15 mouse cellular contexts compared by ENCODE assay signal in genomic region chr14:9552149-9552548, GRCm38 (mm10).
DNase-seq lines count a peak whose midpoint lies in the region.
"Had no signal": no experiment of that assay in that cellular context is flagged by ENCODE, and none has a peak within 500 bp of the region (broad histone marks: within the 10 kb centered on the region; RNA-seq: fewer than 3 reads in every experiment).

No protein-coding gene starts in this region.

- peak; percentile 8 for DNase-seq in heart, adult 11 months
- no peak for DNase-seq in heart, postnatal 14 days
- DNase-seq in brain, adult 2 months (ENCODE audit: low read depth, low spot score), result peak; percentile 25
- no peak for DNase-seq in kidney, adult 8-10 months
- no peak for DNase-seq in testis, postnatal 10 days (ENCODE audit: low spot score)
- DNase-seq: adrenal gland, adult 8-10 months; adrenal gland, postnatal 14 days; adrenal gland, postnatal 36 days; cerebellum, adult 11 months; cerebellum, adult 18-20 months; cerebellum, adult 8-10 months; cerebellum, adult 9-11 months; cerebellum, postnatal 14 days; cerebellum, postnatal 36 days; embryo, embryonic 11 days had no signal

- intact Hi-C loops in heart, postnatal 14 days (cut with DNase I), result no loop called here

Comparison
In these comparisons a context has a peak if more than half of its experiments do, and no peak if none do; other contexts are left out.
1. DNase-seq: peak in heart, adult 11 months (single experiment) and brain, adult 2 months (single experiment); none in heart, postnatal 14 days (0 of 2), kidney, adult 8-10 months (0 of 2) and testis, postnatal 10 days (single experiment).